Comparison of ENCODE assay signal across 9 mouse cellular contexts in the genomic region with DNA sequence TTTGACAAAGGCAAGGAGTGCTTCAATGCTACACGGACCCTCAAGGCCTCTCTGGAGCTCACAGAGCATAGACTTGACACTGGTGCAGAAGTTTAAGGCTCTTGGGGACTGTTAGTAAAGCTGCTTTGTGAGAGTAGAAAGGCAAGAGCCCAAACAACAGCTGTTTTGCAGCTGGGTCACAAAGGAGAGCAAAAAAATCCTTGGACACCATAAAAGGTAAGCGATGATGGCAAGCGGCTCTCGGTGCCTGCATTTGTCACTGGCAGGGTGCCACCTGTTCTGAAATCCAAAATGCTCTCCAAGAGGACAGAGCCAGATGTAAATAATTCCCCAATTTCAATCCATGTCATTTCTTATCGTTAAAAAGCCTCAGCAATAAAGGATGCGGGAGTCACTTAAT.
DNase-seq lines count a peak whose midpoint lies in the region; ATAC-seq lines count a peak whose summit lies in the region.
"Had no signal": no experiment of that assay in that cellular context is flagged by ENCODE, and none has a peak within 500 bp of the region (broad histone marks: within the 10 kb centered on the region; RNA-seq: fewer than 3 reads in every experiment).

No protein-coding gene starts in this region.

- intact Hi-C loops in heart, postnatal 36 days (cut with DNase I) = no loop called here

- H3K4me1 ChIP-seq in forebrain, embryonic 14.5 days (ENCODE audit: control insufficient read depth, insufficient read depth, low read length) = no peaks in the 10 kb centered on the region
- H3K4me1 ChIP-seq in forebrain, embryonic 13.5 days = peaks cover 5% of the 10 kb centered on the region; the same call in 1 of the 2 replicates

- no peak overlapping the region for H3K27ac ChIP-seq in forebrain, embryonic 14.5 days (ENCODE audit: low read depth, low read length)
- no peak overlapping the region for H3K27ac ChIP-seq in forebrain, embryonic 13.5 days
- H3K27ac ChIP-seq: neural tube, embryonic 13.5 days had no signal

- H3K4me2 ChIP-seq in forebrain, embryonic 14.5 days (ENCODE audit: low read length) = no peak overlapping the region
- no peak overlapping the region for H3K4me2 ChIP-seq in forebrain, embryonic 13.5 days
- H3K4me2 ChIP-seq: neural tube, embryonic 13.5 days had no signal

- ATAC-seq in forebrain, embryonic 14.5 days = no peak
- ATAC-seq in forebrain, embryonic 13.5 days = no peak
- no peak for ATAC-seq in inflammation-experienced regulatory T-cells, adult 6 months

- WGBS in forebrain, embryonic 14.5 days = 61% methylated on average over 6 of the region's 6 CpGs
- 61% methylated on average over 6 of the region's 6 CpGs for WGBS in forebrain, embryonic 13.5 days

- peak; percentile 4 for DNase-seq in forebrain, embryonic 14.5 days (ENCODE audit: low spot score)
- peak; percentile 25 for DNase-seq in cerebellum, adult 8-10 months
- peak; percentile 30 to 33 for DNase-seq in heart, postnatal 36 days
- DNase-seq in lung, postnatal 4 days = peak; percentile 8 to 45
- DNase-seq in right cerebral cortex, adult 2 months (ENCODE audit: low spot score in 2 of 2) = no peak
- DNase-seq in embryo, embryonic 9.5 days (ENCODE audit: extremely low spot score) = no peak

- no peaks in the 10 kb centered on the region for H3K27me3 ChIP-seq in forebrain, embryonic 14.5 days (replicated peaks; ENCODE audit: control insufficient read depth, insufficient read depth, low read length)
- no peaks in the 10 kb centered on the region for H3K27me3 ChIP-seq in forebrain, embryonic 13.5 days
- H3K27me3 ChIP-seq: neural tube, embryonic 13.5 days had no signal

- no peak overlapping the region for H3K4me3 ChIP-seq in forebrain, embryonic 14.5 days (ENCODE audit: low read depth, low read length)
- H3K4me3 ChIP-seq in forebrain, embryonic 13.5 days = no peak overlapping the region
- H3K4me3 ChIP-seq: neural tube, embryonic 13.5 days had no signal

- no peak overlapping the region for H3K9ac ChIP-seq in forebrain, embryonic 14.5 days (ENCODE audit: low read length)
- H3K9ac ChIP-seq in forebrain, embryonic 13.5 days = no peak overlapping the region
- H3K9ac ChIP-seq: neural tube, embryonic 13.5 days had no signal

- no peaks in the 10 kb centered on the region for H3K9me3 ChIP-seq in forebrain, embryonic 14.5 days (replicated peaks; ENCODE audit: control insufficient read depth, low read length)
- no peaks in the 10 kb centered on the region for H3K9me3 ChIP-seq in forebrain, embryonic 13.5 days (replicated peaks)
- H3K9me3 ChIP-seq: neural tube, embryonic 13.5 days had no signal

- H3K36me3 ChIP-seq in forebrain, embryonic 14.5 days (ENCODE audit: control insufficient read depth, insufficient read depth, low read length) = no peaks in the 10 kb centered on the region
- no peaks in the 10 kb centered on the region for H3K36me3 ChIP-seq in forebrain, embryonic 13.5 days (ENCODE audit: poor library complexity, severe bottlenecking)
- H3K36me3 ChIP-seq: neural tube, embryonic 13.5 days had no signal

Comparison
In these comparisons a context has a peak if more than half of its experiments do, and no peak if none do; other contexts are left out.
1. DNase-seq: peak in forebrain, embryonic 14.5 days (single experiment), cerebellum, adult 8-10 months (single experiment), heart, postnatal 36 days (2 of 2) and lung, postnatal 4 days (2 of 2); none in right cerebral cortex, adult 2 months (0 of 2) and embryo, embryonic 9.5 days (single experiment).